Mouse (Mus musculus) CH12.LX (cell line): ENCODE measurements around the gene Ncor2. TPM values are rescaled to one million over a fixed set of nuclear protein-coding genes. Genes with fewer than 3 reads are reported as not detected.

Source experiments
- DNase-seq: peaks from one replicate; pipeline ENCODE4 v3.0.0-alpha.2; 2013; ENCODE audit errors: extremely low read depth
- H3K27ac ChIP-seq: 2 replicates; pipeline ENCODE4 v1.5.1; 2012; ENCODE audit warnings: low read depth, mild to moderate bottlenecking, control low read depth, moderate library complexity; ENCODE audit not compliant: insufficient read depth
- H3K27me3 ChIP-seq: replicated peaks from 2 replicates; pipeline ENCODE3; 2012; ENCODE audit warnings: inconsistent platforms
- H3K36me3 ChIP-seq, 2 experiments: replicated peaks in 1 of 2; 2 replicates each; pipeline versions ENCODE3 to v1.6.1; 2012; ENCODE audit warnings: inconsistent platforms in 1 of 2, low read length in 1 of 2, mild to moderate bottlenecking in 1 of 2, mixed read lengths in 1 of 2, moderate library complexity in 1 of 2; ENCODE audit not compliant: control insufficient read depth in 1 of 2, insufficient read depth in 1 of 2
- H3K4me1 ChIP-seq, 2 experiments: 2 replicates each; pipeline ENCODE4 v1.6.1; 2012; ENCODE audit warnings: inconsistent platforms in 1 of 2, moderate library complexity in 1 of 2; ENCODE audit not compliant: insufficient read depth in 2 of 2, control insufficient read depth in 1 of 2
- H3K4me2 ChIP-seq: 2 replicates; pipeline ENCODE4 v1.6.1; 2012; ENCODE audit warnings: low read depth, mild to moderate bottlenecking, control low read depth; ENCODE audit not compliant: poor library complexity, insufficient read depth, severe bottlenecking
- H3K4me3 ChIP-seq, 3 experiments: fragments of 150-350 bp in 1 of 3; sonication (generic) in 1 of 3; replicated peaks in 1 of 3; 2 replicates each; pipeline versions ENCODE3 to v1.5.1; 2011 to 2012; ENCODE audit warnings: low read depth in 2 of 3, low read length in 2 of 3, mild to moderate bottlenecking in 2 of 3, moderate library complexity in 2 of 3, control low read depth in 1 of 3, improper control_type of control experiment in 1 of 3, inconsistent platforms in 1 of 3, mixed read lengths in 1 of 3; ENCODE audit not compliant: poor library complexity in 1 of 3
- H3K79me2 ChIP-seq: replicated peaks from 2 replicates; pipeline ENCODE4 v1.6.1; 2012; ENCODE audit warnings: mild to moderate bottlenecking, moderate library complexity; ENCODE audit not compliant: control insufficient read depth, poor library complexity, insufficient read depth, severe bottlenecking; ENCODE audit errors: extremely low read depth
- H3K9ac ChIP-seq: 2 replicates; pipeline ENCODE4 v1.6.1; 2012; ENCODE audit warnings: low read depth, mild to moderate bottlenecking, control low read depth, moderate library complexity; ENCODE audit not compliant: insufficient read depth
- H3K9me3 ChIP-seq: replicated peaks from 2 replicates; pipeline ENCODE3; 2012; ENCODE audit warnings: low read length, inconsistent platforms, mixed read lengths
- CHD1 ChIP-seq: IDR thresholded peaks from 2 replicates; pipeline ENCODE4 v1.6.1; 2012; ENCODE audit warnings: low read depth, low read length, improper control_type of control experiment, inconsistent platforms
- CTCF ChIP-seq, 2 experiments: IDR thresholded peaks in 1 of 2; conservative IDR thresholded peaks in 1 of 2; 2 replicates each; pipeline ENCODE4 v1.5.1; 2011 to 2012; ENCODE audit warnings: low read depth in 2 of 2, low read length in 2 of 2, improper control_type of control experiment in 1 of 2, inconsistent platforms in 1 of 2, mild to moderate bottlenecking in 1 of 2, moderate library complexity in 1 of 2
- E2F4 ChIP-seq: IDR thresholded peaks from 2 replicates; pipeline ENCODE4 v1.6.1; 2011; ENCODE audit warnings: low read depth, low read length, improper control_type of control experiment; ENCODE audit not compliant: insufficient replicate concordance
- EP300 ChIP-seq: IDR thresholded peaks from 2 replicates; pipeline ENCODE4 v1.6.1; 2011; ENCODE audit warnings: low read length, improper control_type of control experiment
- ETS1 ChIP-seq: conservative IDR thresholded peaks from 2 replicates; pipeline ENCODE4 v1.6.1; 2012; ENCODE audit warnings: low read depth, mild to moderate bottlenecking, inconsistent platforms, low read length, improper control_type of control experiment, moderate library complexity
- IRF4 ChIP-seq: IDR thresholded peaks from 2 replicates; pipeline ENCODE4 v1.6.1; 2014; ENCODE audit warnings: low read depth, mild to moderate bottlenecking, inconsistent platforms, low read length, improper control_type of control experiment
- JUND ChIP-seq: conservative IDR thresholded peaks from 2 replicates; pipeline ENCODE4 v1.6.1; 2011; ENCODE audit warnings: low read depth, low read length, improper control_type of control experiment
- KAT2A ChIP-seq: IDR thresholded peaks from 2 replicates; pipeline ENCODE4 v1.6.1; 2012; ENCODE audit warnings: low read length, improper control_type of control experiment, inconsistent platforms; ENCODE audit not compliant: insufficient replicate concordance
- MAFK ChIP-seq: IDR thresholded peaks from 2 replicates; pipeline ENCODE4 v1.6.1; 2011; ENCODE audit warnings: low read length, improper control_type of control experiment; ENCODE audit not compliant: insufficient replicate concordance
- MAX ChIP-seq: IDR thresholded peaks from 2 replicates; pipeline ENCODE4 v1.6.1; 2011; ENCODE audit warnings: low read length, improper control_type of control experiment
- MAZ ChIP-seq: IDR thresholded peaks from 2 replicates; pipeline ENCODE4 v1.6.1; 2012; ENCODE audit warnings: low read depth, mild to moderate bottlenecking, inconsistent platforms, low read length, improper control_type of control experiment, moderate library complexity
- MEF2A ChIP-seq: IDR thresholded peaks from 2 replicates; pipeline ENCODE4 v1.6.1; 2014; ENCODE audit warnings: low read depth, mild to moderate bottlenecking, inconsistent platforms, low read length, improper control_type of control experiment, borderline replicate concordance
- MXI1 ChIP-seq: IDR thresholded peaks from 2 replicates; pipeline ENCODE4 v1.6.1; 2011; ENCODE audit warnings: mild to moderate bottlenecking, low read depth, low read length, improper control_type of control experiment
- MYC ChIP-seq: IDR thresholded peaks from 2 replicates; pipeline ENCODE4 v1.6.1; 2011; ENCODE audit warnings: low read depth, mild to moderate bottlenecking, improper control_type of control experiment, low read length
- NRF1 ChIP-seq: IDR thresholded peaks from 2 replicates; pipeline ENCODE4 v1.6.1; 2014; ENCODE audit warnings: low read depth, mild to moderate bottlenecking, inconsistent platforms, low read length, improper control_type of control experiment, moderate library complexity
- PAX5 ChIP-seq: IDR thresholded peaks from 2 replicates; pipeline ENCODE4 v1.6.1; 2012; ENCODE audit warnings: low read length, inconsistent platforms, mixed read lengths
- POLR2A ChIP-seq: IDR thresholded peaks from 2 replicates; pipeline ENCODE4 v1.6.1; 2011; ENCODE audit warnings: low read depth, mild to moderate bottlenecking, improper control_type of control experiment, low read length
- POLR2AphosphoS2 ChIP-seq: IDR thresholded peaks from 2 replicates; pipeline ENCODE4 v1.6.1; 2011; ENCODE audit warnings: low read depth, low read length, improper control_type of control experiment
- RAD21 ChIP-seq: IDR thresholded peaks from 2 replicates; pipeline ENCODE4 v1.6.1; 2011; ENCODE audit warnings: low read depth, mild to moderate bottlenecking, low read length, improper control_type of control experiment, moderate library complexity
- SMC3 ChIP-seq: IDR thresholded peaks from 2 replicates; pipeline ENCODE4 v1.6.1; 2011; ENCODE audit warnings: low read depth, low read length, improper control_type of control experiment
- TBP ChIP-seq: conservative IDR thresholded peaks from 2 replicates; pipeline ENCODE4 v1.6.1; 2011; ENCODE audit warnings: low read depth, low read length, improper control_type of control experiment
- TCF12 ChIP-seq: IDR thresholded peaks from 2 replicates; pipeline ENCODE4 v1.6.1; 2014; ENCODE audit warnings: low read depth, mild to moderate bottlenecking, inconsistent platforms, low read length, improper control_type of control experiment
- UBTF ChIP-seq: IDR thresholded peaks from 2 replicates; pipeline ENCODE4 v1.6.1; 2012; ENCODE audit warnings: low read depth, mild to moderate bottlenecking, inconsistent platforms, low read length, improper control_type of control experiment, moderate library complexity
- USF1 ChIP-seq: IDR thresholded peaks from 2 replicates; pipeline ENCODE4 v1.6.1; 2014; ENCODE audit warnings: low read depth, mild to moderate bottlenecking, inconsistent platforms, low read length, improper control_type of control experiment
- ZC3H11A ChIP-seq: IDR thresholded peaks from 2 replicates; pipeline ENCODE4 v1.6.1; 2012; ENCODE audit warnings: low read depth, mild to moderate bottlenecking, inconsistent platforms, low read length, improper control_type of control experiment
- ZKSCAN1 ChIP-seq: IDR thresholded peaks from 2 replicates; pipeline ENCODE4 v1.6.1; 2012; ENCODE audit warnings: low read depth, inconsistent platforms, low read length, improper control_type of control experiment, borderline replicate concordance
- ZMIZ1 ChIP-seq: IDR thresholded peaks from 2 replicates; pipeline ENCODE4 v1.6.1; 2012; ENCODE audit warnings: low read depth, mild to moderate bottlenecking, inconsistent platforms, low read length, improper control_type of control experiment
- dilution Hi-C: fragments of 300-500 bp; cut with MboI; formaldehyde crosslinking; loops from 2 replicates; pipeline ENCODE4 v1.14.3; 2020; ENCODE audit warnings: low sequenced_read_pairs; ENCODE audit not compliant: extremely low pct_unique_long_range_greater_than_20kb, extremely low pct_ligation_motif_present
- in situ Hi-C: fragments of 300-500 bp; cut with MboI; formaldehyde crosslinking; loops from 3 replicates; pipeline ENCODE4 v1.14.3; 2019; ENCODE audit warnings: low sequenced_read_pairs, low pct_ligation_motif_present, low pct_unique_long_range_greater_than_20kb, mixed read lengths
- polyA plus RNA-seq: library from polyadenylated mRNA; unstranded; fragments of >175 nt; gene quantifications from 2 replicates; pipeline ENCODE4 v1.2.1, GENCODE M21; 2012; ENCODE audit warnings: low read depth; ENCODE audit not compliant: insufficient read length
- total RNA-seq, 2 experiments: library from RNA; depleted of rRNA; stranded (reverse); fragments of 300-350 nt in 1 of 2; fragments of >200 nt in 1 of 2; gene quantifications; 2 replicates each; pipeline ENCODE4 v1.2.3; 2012 to 2014

The Ncor2 gene
- total and polyA plus RNA-seq, 3 experiments = 3.9 to 44.7 (median 10.8) TPM

DNA sequence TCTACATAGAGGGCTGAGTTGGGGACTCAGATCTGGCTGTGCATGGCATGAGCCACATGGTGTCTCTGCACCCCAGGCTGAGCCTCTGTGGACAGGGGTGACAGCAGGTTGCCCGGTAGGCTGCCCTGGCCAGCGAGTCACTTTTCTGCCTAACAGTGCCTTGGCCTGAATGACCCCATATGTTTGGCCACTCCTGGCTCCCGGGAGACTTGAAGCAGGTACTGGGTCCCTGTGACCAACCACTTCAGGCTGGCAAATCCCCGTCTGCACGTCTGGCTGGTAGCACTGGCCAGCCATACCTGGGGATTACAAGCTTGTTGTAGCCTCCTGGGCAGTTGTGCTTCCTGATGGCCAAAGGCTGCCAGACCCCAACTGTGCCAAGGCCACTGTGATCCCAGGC is 109.1 kb downstream of the Ncor2 start:
- H3K4me3 ChIP-seq = no peak overlapping the region
- H3K27ac ChIP-seq = no peak overlapping the region
- no peaks in the 10 kb centered on the region for H3K9me3 ChIP-seq
- H3K4me2 ChIP-seq = no peak overlapping the region
- TF ChIP-seq MYC (no peak), IRF4 (no peak), JUND (no peak), ETS1 (no peak), NRF1 (no peak), MAZ (no peak), CTCF (conservative IDR thresholded peaks at IDR 0.05 in 1 of 2, IDR thresholded peaks at IDR 0.05 in 1 of 2; ENCODE audit: low read depth in 2 of 2, low read length in 2 of 2) (no peak), MEF2A (no peak), MAX (no peak), MAFK (no peak), UBTF (no peak), E2F4 (no peak), ZC3H11A (no peak), PAX5 (no peak), SMC3 (no peak), CHD1 (no peak), TBP (no peak)
- H3K27me3 ChIP-seq = no peaks in the 10 kb centered on the region
- dilution Hi-C loops = no loop called here
- peaks cover 16 to 43% of the 10 kb centered on the region in 2 experiments for H3K4me1 ChIP-seq
- H3K79me2 ChIP-seq = no peaks in the 10 kb centered on the region
- in situ Hi-C loops = no loop called here
- H3K36me3 ChIP-seq = peaks cover 28 to 98% of the 10 kb centered on the region in 2 experiments
- no peak for DNase-seq
- H3K9ac ChIP-seq = no peak overlapping the region

DNA sequence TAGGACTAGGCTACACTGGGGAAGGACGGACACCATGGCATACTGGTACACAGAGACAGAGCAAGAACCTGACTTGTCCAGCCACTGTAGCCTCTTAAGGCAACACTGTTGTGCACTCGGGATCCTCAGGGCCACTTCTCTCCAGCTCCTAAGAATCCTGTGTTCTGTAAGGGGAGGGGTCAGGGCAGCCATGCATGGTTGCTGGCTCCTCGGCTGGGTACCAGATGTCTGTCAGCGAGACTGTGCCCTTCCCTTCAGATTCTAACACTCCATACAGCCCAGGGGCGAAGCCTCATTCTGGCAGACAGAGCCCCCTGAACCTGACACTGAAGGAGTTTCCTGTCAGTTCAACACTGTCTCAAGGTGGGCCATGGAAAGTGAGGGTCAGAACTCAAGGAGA is 109.6 kb downstream of the Ncor2 start:
- Histone ChIP-seq H3K27me3 (no peaks in the 10 kb centered on the region), H3K4me3 (no peak overlapping the region), H3K4me1 (peaks cover 11 to 38% of the 10 kb centered on the region in 2 experiments), H3K79me2 (no peaks in the 10 kb centered on the region), H3K4me2 (no peak overlapping the region), H3K27ac (no peak overlapping the region), H3K9me3 (no peaks in the 10 kb centered on the region), H3K36me3 (peaks cover 30 to 98% of the 10 kb centered on the region in 2 experiments), H3K9ac (no peak overlapping the region)
- no peak for DNase-seq
- in situ Hi-C loops (no loop called here), dilution Hi-C loops (no loop called here)
- no peak for TF ChIP-seq ZMIZ1
- TF ChIP-seq IRF4 = no peak
- no peak for TF ChIP-seq KAT2A
- no peak for TF ChIP-seq POLR2A
- no peak for TF ChIP-seq ZKSCAN1
- TF ChIP-seq USF1 = no peak
- TF ChIP-seq MXI1 = no peak
- no peak for TF ChIP-seq ZC3H11A
- no peak for TF ChIP-seq EP300
- no peak for TF ChIP-seq JUND
- no peak for TF ChIP-seq TCF12
- TF ChIP-seq MAX = no peak
- no peak for TF ChIP-seq RAD21
- no peak for TF ChIP-seq POLR2AphosphoS2
